Mouse (Mus musculus): ENCODE data around the gene Babam2. TPM values are rescaled to one million over a fixed set of nuclear protein-coding genes. Genes with fewer than 3 reads are reported as not detected.

Gene Babam2
- polyA plus RNA-seq, 1 experiment from 2014 or later = 45.9 TPM

DNA sequence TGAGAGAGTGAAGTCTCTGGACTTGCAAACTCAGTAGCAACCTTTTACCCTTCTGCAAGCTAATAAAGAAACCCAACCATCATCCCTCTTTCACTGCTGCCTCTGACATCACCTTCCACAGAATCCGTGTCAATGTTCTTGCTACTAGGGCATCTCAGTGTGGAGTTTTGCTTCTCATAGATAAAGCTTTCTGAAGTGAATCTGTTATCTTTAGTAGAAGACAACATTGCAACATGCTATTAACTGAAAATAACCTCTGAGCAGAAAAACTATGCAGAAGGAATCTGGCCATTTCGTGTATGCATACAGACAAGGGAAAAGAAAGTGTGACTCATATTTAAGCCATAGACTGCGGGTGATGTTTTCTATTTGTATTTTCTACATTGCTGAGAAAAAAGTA, 168.6 kb downstream of the Babam2 start:
- Histone ChIP-seq H3K4me1 (ENCODE audit: control insufficient read depth, insufficient read depth, low read length) (no peaks in the 10 kb centered on the region), H3K9me3 (ENCODE audit: control insufficient read depth, low read length) (no peaks in the 10 kb centered on the region), H3K4me2 (no peak overlapping the region), H3K36me3 (ENCODE audit: control insufficient read depth, insufficient read depth, low read length) (no peaks in the 10 kb centered on the region), H3K27ac (ENCODE audit: low read depth, low read length) (no peak overlapping the region), H3K9ac (ENCODE audit: low read length) (no peak overlapping the region), H3K4me3 (ENCODE audit: low read depth, low read length) (no peak overlapping the region), H3K27me3 (ENCODE audit: control insufficient read depth, insufficient read depth, low read length) (no peaks in the 10 kb centered on the region)
- no peak for ATAC-seq (ENCODE audit: low FRiP score)
- no peak for DNase-seq (ENCODE audit: low spot score, missing footprints)
- WGBS = 84% methylated on average over 3 of the region's 3 CpGs

DNA sequence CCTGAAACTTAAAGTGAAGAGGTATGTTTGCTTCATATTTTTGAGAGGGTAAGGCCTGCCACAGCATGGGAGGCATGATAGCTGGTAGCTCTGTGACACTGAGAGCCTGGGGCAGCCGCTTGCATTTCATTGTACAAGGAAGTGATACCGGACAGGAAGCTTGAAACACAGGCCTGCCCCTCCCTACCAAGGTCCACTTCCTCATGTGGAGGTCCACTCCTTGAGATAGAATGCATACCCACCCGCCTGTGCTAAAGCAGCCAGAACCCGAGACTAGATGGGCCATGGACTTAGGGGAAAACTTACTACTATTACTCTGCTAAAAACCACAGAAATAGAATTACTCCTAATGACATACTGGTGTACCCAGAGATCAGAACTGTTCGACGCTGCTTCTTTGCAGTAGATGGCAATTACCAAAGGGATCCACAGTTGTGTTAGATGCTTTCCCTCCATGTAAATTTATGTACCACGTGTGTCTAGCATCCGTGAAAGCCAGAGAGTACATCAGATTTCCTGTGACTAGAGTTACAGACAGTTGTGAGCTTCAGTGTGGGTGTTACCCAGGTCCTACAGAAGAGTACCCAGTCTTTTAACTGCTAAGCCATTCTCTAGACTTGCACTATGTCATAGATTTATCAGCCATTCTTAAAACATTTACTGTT, 173.5 kb downstream of the Babam2 start:
- Histone ChIP-seq H3K4me2 (no peak overlapping the region), H3K27ac (ENCODE audit: low read depth, low read length) (no peak overlapping the region), H3K9me3 (ENCODE audit: control insufficient read depth, low read length) (no peaks in the 10 kb centered on the region), H3K4me3 (ENCODE audit: low read depth, low read length) (no peak overlapping the region), H3K4me1 (ENCODE audit: control insufficient read depth, insufficient read depth, low read length) (no peaks in the 10 kb centered on the region), H3K27me3 (ENCODE audit: control insufficient read depth, insufficient read depth, low read length) (no peaks in the 10 kb centered on the region), H3K36me3 (ENCODE audit: control insufficient read depth, insufficient read depth, low read length) (no peaks in the 10 kb centered on the region), H3K9ac (ENCODE audit: low read length) (no peak overlapping the region)
- 82% methylated on average over 8 of the region's 8 CpGs for WGBS
- ATAC-seq (ENCODE audit: low FRiP score) (no peak), DNase-seq (ENCODE audit: low spot score, missing footprints) (no peak)

DNA sequence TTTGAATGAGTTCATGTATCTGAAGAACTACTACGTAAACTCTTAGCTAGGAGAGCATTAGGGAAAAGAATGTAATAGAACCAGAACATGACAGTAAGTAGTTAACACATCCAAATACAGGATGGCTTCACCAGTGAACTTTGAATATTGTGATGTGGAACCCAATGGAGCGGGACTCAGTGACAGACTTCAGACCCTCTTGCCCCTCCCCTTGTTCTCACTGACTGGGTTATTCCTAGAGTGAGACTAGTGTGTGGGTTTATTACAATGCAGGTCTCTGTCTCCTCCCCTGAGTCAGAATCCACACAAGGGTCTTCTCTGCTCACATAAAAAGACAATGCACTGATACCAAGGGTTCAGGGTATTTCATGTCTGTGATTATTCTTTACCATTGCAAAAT, 175.8 kb downstream of the Babam2 start:
- ATAC-seq (ENCODE audit: low FRiP score) (no peak), DNase-seq (ENCODE audit: low spot score, missing footprints) (no peak)
- H3K36me3 ChIP-seq (ENCODE audit: control insufficient read depth, insufficient read depth, low read length) = no peaks in the 10 kb centered on the region
- H3K9me3 ChIP-seq (ENCODE audit: control insufficient read depth, low read length) = no peaks in the 10 kb centered on the region
- no peak overlapping the region for H3K4me3 ChIP-seq (ENCODE audit: low read depth, low read length)
- WGBS = 92% methylated on average over 2 of the region's 2 CpGs
- no peaks in the 10 kb centered on the region for H3K4me1 ChIP-seq (ENCODE audit: control insufficient read depth, insufficient read depth, low read length)
- no peak overlapping the region for H3K27ac ChIP-seq (ENCODE audit: low read depth, low read length)
- no peak overlapping the region for H3K9ac ChIP-seq (ENCODE audit: low read length)
- no peak overlapping the region for H3K4me2 ChIP-seq
- no peaks in the 10 kb centered on the region for H3K27me3 ChIP-seq (ENCODE audit: control insufficient read depth, insufficient read depth, low read length)

DNA sequence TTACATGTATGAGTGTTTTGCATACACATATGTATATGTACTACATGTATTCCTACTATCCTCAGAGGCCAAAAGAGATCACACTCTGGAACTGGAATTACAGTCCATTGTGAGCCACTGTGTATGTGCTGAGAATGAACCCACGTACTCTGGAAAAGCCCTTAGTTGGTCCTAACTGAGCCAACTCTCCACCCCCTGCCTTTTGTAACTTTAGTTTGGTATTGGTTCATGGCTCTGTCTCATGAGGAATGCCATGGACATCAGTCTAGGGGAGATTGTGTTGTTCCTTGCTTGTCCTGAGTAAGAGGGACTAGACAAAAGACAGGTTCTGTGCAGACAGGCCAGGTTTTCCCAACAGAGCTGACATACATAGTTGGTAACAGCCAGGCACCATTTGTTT, 177.1 kb downstream of the Babam2 start:
- Histone ChIP-seq H3K36me3 (ENCODE audit: control insufficient read depth, insufficient read depth, low read length) (no peaks in the 10 kb centered on the region), H3K9ac (ENCODE audit: low read length) (no peak overlapping the region), H3K4me3 (ENCODE audit: low read depth, low read length) (no peak overlapping the region), H3K27me3 (ENCODE audit: control insufficient read depth, insufficient read depth, low read length) (no peaks in the 10 kb centered on the region), H3K4me1 (ENCODE audit: control insufficient read depth, insufficient read depth, low read length) (no peaks in the 10 kb centered on the region), H3K9me3 (ENCODE audit: control insufficient read depth, low read length) (no peaks in the 10 kb centered on the region), H3K4me2 (no peak overlapping the region), H3K27ac (ENCODE audit: low read depth, low read length) (no peak overlapping the region)
- no peak for DNase-seq (ENCODE audit: low spot score, missing footprints)
- WGBS = 79% methylated on average over 1 of the region's 1 CpGs
- no peak for ATAC-seq (ENCODE audit: low FRiP score)

DNA sequence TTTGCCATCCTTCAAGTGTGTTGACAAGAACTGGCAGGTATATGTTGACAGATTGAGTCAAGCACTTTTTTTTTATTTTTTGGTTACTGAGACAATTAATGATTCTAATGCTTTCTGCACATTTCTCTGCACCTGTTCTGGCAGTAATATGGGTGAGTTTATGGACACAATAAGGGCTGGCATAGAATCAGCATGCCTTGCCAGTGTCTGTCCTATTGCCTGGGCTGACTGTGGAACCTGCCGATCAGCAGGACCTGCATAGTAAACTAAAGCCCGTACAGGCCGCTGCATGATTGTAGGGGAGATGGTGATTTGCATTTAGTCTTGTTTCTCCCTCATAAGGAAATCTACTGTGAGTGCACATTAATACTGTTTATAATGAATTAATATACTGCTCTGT, 178.0 kb downstream of the Babam2 start:
- Histone ChIP-seq H3K4me1 (ENCODE audit: control insufficient read depth, insufficient read depth, low read length) (no peaks in the 10 kb centered on the region), H3K27me3 (ENCODE audit: control insufficient read depth, insufficient read depth, low read length) (no peaks in the 10 kb centered on the region), H3K9me3 (ENCODE audit: control insufficient read depth, low read length) (no peaks in the 10 kb centered on the region), H3K36me3 (ENCODE audit: control insufficient read depth, insufficient read depth, low read length) (no peaks in the 10 kb centered on the region), H3K4me2 (no peak overlapping the region), H3K27ac (ENCODE audit: low read depth, low read length) (no peak overlapping the region), H3K9ac (ENCODE audit: low read length) (no peak overlapping the region), H3K4me3 (ENCODE audit: low read depth, low read length) (no peak overlapping the region)
- DNase-seq (ENCODE audit: low spot score, missing footprints) (no peak), ATAC-seq (ENCODE audit: low FRiP score) (no peak)
- 92% methylated on average over 3 of the region's 3 CpGs for WGBS

DNA sequence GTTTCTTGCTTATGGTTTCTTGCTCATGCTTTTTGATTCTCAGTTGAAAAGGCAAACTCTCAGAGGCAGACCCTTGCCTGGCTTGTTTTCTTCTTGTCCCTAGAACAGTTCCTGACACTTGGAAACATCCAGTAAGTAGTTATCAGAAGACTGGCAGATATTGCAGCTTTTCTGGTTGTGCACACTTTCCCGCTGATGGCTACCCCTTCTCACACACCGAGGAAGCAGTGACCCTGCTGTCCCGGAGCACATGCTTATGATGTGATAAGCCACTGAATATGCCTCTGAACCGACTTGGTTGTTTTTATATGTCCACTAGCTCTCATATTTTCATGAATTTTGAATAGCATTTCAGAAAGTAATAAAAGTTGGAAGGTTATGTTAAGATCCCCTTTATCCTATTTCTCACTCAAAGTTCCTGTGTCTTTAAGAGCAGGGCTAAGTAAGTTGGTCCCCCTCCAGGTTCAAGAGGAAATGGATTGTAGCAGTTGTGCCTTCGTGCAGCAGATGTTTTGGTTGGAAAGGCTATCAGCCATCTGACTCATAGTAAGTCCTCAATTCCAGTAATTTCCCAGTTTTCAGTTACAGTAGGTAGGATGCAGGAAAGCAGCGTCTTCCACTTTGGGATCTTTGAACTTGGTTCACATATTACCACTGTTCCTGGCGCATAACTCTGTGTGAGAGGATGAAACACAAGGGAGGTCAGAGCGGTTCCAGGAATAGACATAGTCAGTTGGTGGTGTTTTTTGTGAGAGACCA, 178.9 kb downstream of the Babam2 start:
- no peaks in the 10 kb centered on the region for H3K9me3 ChIP-seq (ENCODE audit: control insufficient read depth, low read length)
- ATAC-seq (ENCODE audit: low FRiP score) (no peak), DNase-seq (ENCODE audit: low spot score, missing footprints) (no peak)
- H3K4me1 ChIP-seq (ENCODE audit: control insufficient read depth, insufficient read depth, low read length) = no peaks in the 10 kb centered on the region
- no peaks in the 10 kb centered on the region for H3K36me3 ChIP-seq (ENCODE audit: control insufficient read depth, insufficient read depth, low read length)
- no peak overlapping the region for H3K4me3 ChIP-seq (ENCODE audit: low read depth, low read length)
- no peak overlapping the region for H3K27ac ChIP-seq (ENCODE audit: low read depth, low read length)
- H3K4me2 ChIP-seq = no peak overlapping the region
- no peak overlapping the region for H3K9ac ChIP-seq (ENCODE audit: low read length)
- no peaks in the 10 kb centered on the region for H3K27me3 ChIP-seq (ENCODE audit: control insufficient read depth, insufficient read depth, low read length)
- WGBS = 85% methylated on average over 8 of the region's 8 CpGs

DNA sequence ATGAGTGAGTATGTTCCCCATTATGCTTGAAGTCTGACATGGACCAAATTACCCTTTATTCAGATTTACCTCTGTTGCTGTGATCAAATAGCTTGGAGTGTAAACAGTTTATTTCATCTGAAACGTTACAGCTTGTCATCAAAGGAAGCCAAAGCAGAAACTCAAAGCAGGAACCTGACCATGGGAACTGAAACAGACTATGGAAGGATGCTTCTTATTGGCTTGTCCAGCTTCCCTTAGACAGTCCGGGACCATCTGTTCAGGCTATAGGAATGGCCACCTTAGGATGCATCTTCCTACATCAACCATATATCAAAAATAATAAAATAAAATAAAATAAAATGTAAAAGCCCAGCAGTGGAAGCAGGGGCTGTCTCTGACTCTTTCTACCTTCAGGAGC, 183.0 kb downstream of the Babam2 start:
- H3K36me3 ChIP-seq (ENCODE audit: control insufficient read depth, insufficient read depth, low read length) = no peaks in the 10 kb centered on the region
- ATAC-seq (ENCODE audit: low FRiP score) (no peak), DNase-seq (ENCODE audit: low spot score, missing footprints) (no peak)
- H3K4me1 ChIP-seq (ENCODE audit: control insufficient read depth, insufficient read depth, low read length) = no peaks in the 10 kb centered on the region
- 81% methylated on average over 2 of the region's 2 CpGs for WGBS
- H3K9ac ChIP-seq (ENCODE audit: low read length) = no peak overlapping the region
- H3K4me2 ChIP-seq = no peak overlapping the region
- H3K4me3 ChIP-seq (ENCODE audit: low read depth, low read length) = no peak overlapping the region
- H3K9me3 ChIP-seq (ENCODE audit: control insufficient read depth, low read length) = no peaks in the 10 kb centered on the region
- H3K27me3 ChIP-seq (ENCODE audit: control insufficient read depth, insufficient read depth, low read length) = no peaks in the 10 kb centered on the region
- no peak overlapping the region for H3K27ac ChIP-seq (ENCODE audit: low read depth, low read length)

DNA sequence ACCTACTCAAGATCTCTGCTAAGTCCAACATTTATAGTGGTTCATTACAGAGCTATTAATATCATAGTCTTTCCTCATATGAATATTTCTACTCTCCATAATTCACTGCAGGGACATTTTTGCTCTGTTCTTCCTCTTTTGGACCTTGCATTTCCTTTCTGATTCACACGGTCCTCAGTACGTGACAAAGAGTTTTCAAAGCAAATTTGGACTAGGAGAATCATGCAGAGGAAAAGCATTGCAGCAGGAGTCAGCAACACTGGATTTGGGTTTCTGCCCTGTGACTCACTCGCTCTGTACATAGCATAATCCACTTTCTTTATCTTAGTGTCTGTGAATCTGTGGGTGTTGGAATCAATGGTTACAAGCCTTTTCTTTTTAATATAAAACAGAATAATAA, 184.8 kb downstream of the Babam2 start:
- DNase-seq (ENCODE audit: low spot score, missing footprints) = no peak
- 87% methylated on average over 3 of the region's 3 CpGs for WGBS
- Histone ChIP-seq H3K9ac (ENCODE audit: low read length) (no peak overlapping the region), H3K27ac (ENCODE audit: low read depth, low read length) (no peak overlapping the region), H3K4me3 (ENCODE audit: low read depth, low read length) (no peak overlapping the region), H3K9me3 (ENCODE audit: control insufficient read depth, low read length) (no peaks in the 10 kb centered on the region), H3K27me3 (ENCODE audit: control insufficient read depth, insufficient read depth, low read length) (no peaks in the 10 kb centered on the region), H3K36me3 (ENCODE audit: control insufficient read depth, insufficient read depth, low read length) (no peaks in the 10 kb centered on the region), H3K4me2 (no peak overlapping the region), H3K4me1 (ENCODE audit: control insufficient read depth, insufficient read depth, low read length) (no peaks in the 10 kb centered on the region)
- no peak for ATAC-seq (ENCODE audit: low FRiP score)

DNA sequence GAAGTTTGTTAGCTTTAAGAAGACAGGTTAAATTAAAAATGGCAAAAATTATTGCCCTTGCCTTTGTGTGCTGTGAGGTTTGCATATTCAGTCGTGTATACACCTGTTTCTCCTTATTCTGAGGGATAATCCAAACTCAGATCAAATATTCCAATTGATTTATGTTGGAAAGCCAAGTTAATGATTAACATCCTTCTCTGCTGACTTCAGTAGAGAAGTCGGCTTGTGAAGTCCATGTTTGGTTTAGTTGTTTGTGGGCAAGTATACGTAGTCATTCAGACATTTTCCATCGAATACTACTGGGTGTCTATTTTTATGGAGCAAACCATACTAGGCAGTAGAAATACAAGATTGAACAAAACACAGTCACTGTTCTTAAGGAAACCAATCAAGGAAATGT, 187.5 kb downstream of the Babam2 start:
- H3K27me3 ChIP-seq (ENCODE audit: control insufficient read depth, insufficient read depth, low read length) = no peaks in the 10 kb centered on the region
- WGBS = 92% methylated on average over 4 of the region's 4 CpGs
- no peak overlapping the region for H3K27ac ChIP-seq (ENCODE audit: low read depth, low read length)
- no peak overlapping the region for H3K4me3 ChIP-seq (ENCODE audit: low read depth, low read length)
- ATAC-seq (ENCODE audit: low FRiP score) (no peak), DNase-seq (ENCODE audit: low spot score, missing footprints) (no peak)
- H3K4me1 ChIP-seq (ENCODE audit: control insufficient read depth, insufficient read depth, low read length) = no peaks in the 10 kb centered on the region
- no peaks in the 10 kb centered on the region for H3K9me3 ChIP-seq (ENCODE audit: control insufficient read depth, low read length)
- no peak overlapping the region for H3K4me2 ChIP-seq
- no peak overlapping the region for H3K9ac ChIP-seq (ENCODE audit: low read length)
- no peaks in the 10 kb centered on the region for H3K36me3 ChIP-seq (ENCODE audit: control insufficient read depth, insufficient read depth, low read length)

All from midbrain, embryonic 11.5 days (tissue).